ENCODE assay signal across 8 mouse cellular contexts in the genomic region with DNA sequence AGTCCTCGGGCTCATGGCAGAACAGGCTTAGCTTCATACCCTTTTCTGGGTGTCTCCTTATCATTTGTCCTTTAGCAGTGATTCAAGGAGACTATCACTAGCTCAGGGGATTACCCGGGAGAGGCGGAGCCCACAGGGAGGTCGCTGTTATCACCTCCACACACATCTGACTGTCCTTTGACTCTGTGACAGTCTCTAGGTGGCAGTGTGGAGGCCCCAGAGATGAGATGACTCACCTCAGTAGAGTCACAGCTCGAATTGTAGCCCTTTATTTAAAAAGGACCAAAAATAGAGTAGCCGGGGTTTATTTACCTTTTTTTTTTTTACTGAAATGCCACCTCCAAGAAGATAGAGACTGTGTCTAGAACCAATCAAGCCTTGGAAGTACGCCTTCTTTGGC. TPM values are rescaled to one million over a fixed set of nuclear protein-coding genes. Genes with fewer than 3 reads are reported as not detected.
DNase-seq lines count a peak whose midpoint lies in the region; TF ChIP-seq lines count a peak whose summit lies in the region.
"Had no signal": no experiment of that assay in that cellular context is flagged by ENCODE, and none has a peak within 500 bp of the region (broad histone marks: within the 10 kb centered on the region; RNA-seq: fewer than 3 reads in every experiment).

No protein-coding gene starts in this region.

- intact Hi-C loops in left cerebral cortex, adult 2 months (cut with DNase I) = no loop called here

- no peaks in the 10 kb centered on the region for H3K27me3 ChIP-seq in E14TG2a.4 (ENCODE audit: insufficient read depth, low read length)
- H3K27me3 ChIP-seq in embryonic facial prominence, embryonic 10.5 days (replicated peaks; ENCODE audit: low read depth, poor library complexity, severe bottlenecking) = no peaks in the 10 kb centered on the region
- H3K27me3 ChIP-seq: neural tube, embryonic 13.5 days had no signal

- DNase-seq in left cerebral cortex, adult 2 months (ENCODE audit: extremely low spot score in 1 of 2, low spot score in 2 of 2) = peak in 1 of 2 experiments; percentile 38
- no peak for DNase-seq in left cerebral cortex, adult 11 months (ENCODE audit: low spot score)
- peak; percentile 68 for DNase-seq in adrenal gland, postnatal 14 days
- DNase-seq in lung, postnatal 14 days = peak; percentile 28
- no peak for DNase-seq in gastrocnemius, postnatal 25 days
- no peak for DNase-seq in embryonic facial prominence, embryonic 10.5 days (ENCODE audit: low spot score)

- peak overlapping the region; percentile 4 for H3K27ac ChIP-seq in left cerebral cortex, adult 2 months
- no peak overlapping the region for H3K27ac ChIP-seq in embryonic facial prominence, embryonic 10.5 days (replicated peaks)
- H3K27ac ChIP-seq: neural tube, embryonic 13.5 days had no signal

- H3K9me3 ChIP-seq in E14TG2a.4 (ENCODE audit: low read length) = no peaks in the 10 kb centered on the region
- no peaks in the 10 kb centered on the region for H3K9me3 ChIP-seq in embryonic facial prominence, embryonic 10.5 days
- H3K9me3 ChIP-seq: neural tube, embryonic 13.5 days had no signal

- peaks cover 3% of the 10 kb centered on the region; the same call in 1 of the 2 replicates for H3K4me1 ChIP-seq in E14TG2a.4 (replicated peaks; ENCODE audit: low read depth, low read length)
- H3K4me1 ChIP-seq in embryonic facial prominence, embryonic 10.5 days = no peaks in the 10 kb centered on the region
- H3K4me1 ChIP-seq: neural tube, embryonic 13.5 days had no signal

- no peaks in the 10 kb centered on the region for H3K36me3 ChIP-seq in E14TG2a.4 (ENCODE audit: insufficient read depth, low read length)
- H3K36me3 ChIP-seq in embryonic facial prominence, embryonic 10.5 days (replicated peaks) = no peaks in the 10 kb centered on the region
- H3K36me3 ChIP-seq: neural tube, embryonic 13.5 days had no signal

- peak; percentile 59 for TF ChIP-seq CTCF in left cerebral cortex, adult 2 months (IDR thresholded peaks at IDR 0.05)
- peak; percentile 19 for TF ChIP-seq CTCF in E14TG2a.4 (conservative IDR thresholded peaks at IDR 0.05; ENCODE audit: low read length)

- no peak overlapping the region for H3K4me3 ChIP-seq in left cerebral cortex, adult 2 months
- H3K4me3 ChIP-seq in E14TG2a.4 (replicated peaks; ENCODE audit: low read length) = no peak overlapping the region
- H3K4me3 ChIP-seq in embryonic facial prominence, embryonic 10.5 days = no peak overlapping the region
- H3K4me3 ChIP-seq: neural tube, embryonic 13.5 days had no signal

- 48% methylated on average over 7 of the region's 7 CpGs for WGBS in embryonic facial prominence, embryonic 10.5 days

RNA-seq across cellular contexts. Expression of gene Npas2, which starts 13.4 kb away (rescaled TPM):
- total RNA-seq in left cerebral cortex, adult 2 months (2021) = 10 to 100 TPM; 65.7 to 75.6 TPM
- 4.5 and 9.7 TPM in 2 replicates for total RNA-seq in adrenal gland, postnatal 14 days (2021)
- 1 to 10 TPM in 1 of 2 experiments, under 1 TPM in 1; 0.32 to 5.8 TPM for total RNA-seq in gastrocnemius, postnatal 25 days (2021)
- 0.11 and 0.12 TPM in 2 replicates for polyA plus RNA-seq in embryonic facial prominence, embryonic 10.5 days (2016; fragmentation: Nextera tagmentation; extraction: Ambion mirVana)

Comparison
In these comparisons a context has a peak if more than half of its experiments do, and no peak if none do; other contexts are left out.
1. DNase-seq: peak in adrenal gland, postnatal 14 days (single experiment) and lung, postnatal 14 days (single experiment); none in left cerebral cortex, adult 11 months (single experiment), gastrocnemius, postnatal 25 days (single experiment) and embryonic facial prominence, embryonic 10.5 days (single experiment).